Mouse (Mus musculus) E14TG2a.4 (cell line): ENCODE measurements around the gene Aldh4a1.

Experiments
- H3K27me3 ChIP-seq: 2 replicates; pipeline ENCODE4 v1.6.1; 2014; ENCODE audit warnings: low read length, control low read depth; ENCODE audit not compliant: insufficient read depth
- H3K36me3 ChIP-seq: 2 replicates; pipeline ENCODE4 v1.6.1; 2014; ENCODE audit warnings: low read length, control low read depth; ENCODE audit not compliant: insufficient read depth
- H3K4me1 ChIP-seq: replicated peaks from 2 replicates; pipeline ENCODE4 v1.6.1; 2014; ENCODE audit warnings: low read depth, low read length, control low read depth
- H3K4me3 ChIP-seq: replicated peaks from 2 replicates; pipeline ENCODE4 v1.5.1; 2014; ENCODE audit warnings: mild to moderate bottlenecking, low read length
- H3K9me3 ChIP-seq: 2 replicates; pipeline ENCODE4 v1.6.1; 2014; ENCODE audit warnings: low read length, control low read depth
- CTCF ChIP-seq: conservative IDR thresholded peaks from 2 replicates; pipeline ENCODE4 v1.5.1; 2014; ENCODE audit warnings: low read length
- NANOG ChIP-seq: IDR thresholded peaks from 2 replicates; pipeline ENCODE4 v1.6.1; 2014; ENCODE audit warnings: borderline replicate concordance, low read length, mixed read lengths
- POU5F1 ChIP-seq: IDR thresholded peaks from 2 replicates; pipeline ENCODE4 v1.6.1; 2014; ENCODE audit warnings: low read length, borderline replicate concordance

Gene Aldh4a1

DNA sequence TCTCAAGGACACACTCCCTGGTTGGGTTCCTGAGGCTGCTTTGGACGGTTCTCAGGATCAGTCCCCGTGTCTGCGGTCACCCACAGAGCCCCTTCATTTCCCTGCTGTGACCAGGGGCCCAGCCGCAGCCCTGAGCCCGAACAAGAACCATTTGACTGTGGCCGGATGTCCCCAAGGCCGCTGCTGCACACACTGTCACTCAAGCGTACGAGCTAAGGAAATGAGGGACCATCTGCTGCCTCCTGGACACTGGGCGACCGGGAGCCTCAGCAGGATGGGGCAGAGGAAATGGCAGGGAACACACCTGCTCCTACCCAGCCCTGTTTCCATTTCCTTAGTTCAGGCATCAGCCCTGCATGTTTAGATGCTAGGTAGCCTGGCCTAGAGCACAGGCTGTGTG, 28.2 kb downstream of the Aldh4a1 start:
- Histone ChIP-seq H3K36me3 (peaks cover 40% of the 10 kb centered on the region), H3K4me3 (no peak overlapping the region), H3K9me3 (no peaks in the 10 kb centered on the region), H3K4me1 (0 out of 2 replicates have a peak, but pooled peaks cover 8% of the 10 kb centered on the region), H3K27me3 (no peaks in the 10 kb centered on the region; the same call in 1 of the 2 replicates)
- TF ChIP-seq NANOG = no peak
- no peak for TF ChIP-seq POU5F1
- no peak for TF ChIP-seq CTCF

DNA sequence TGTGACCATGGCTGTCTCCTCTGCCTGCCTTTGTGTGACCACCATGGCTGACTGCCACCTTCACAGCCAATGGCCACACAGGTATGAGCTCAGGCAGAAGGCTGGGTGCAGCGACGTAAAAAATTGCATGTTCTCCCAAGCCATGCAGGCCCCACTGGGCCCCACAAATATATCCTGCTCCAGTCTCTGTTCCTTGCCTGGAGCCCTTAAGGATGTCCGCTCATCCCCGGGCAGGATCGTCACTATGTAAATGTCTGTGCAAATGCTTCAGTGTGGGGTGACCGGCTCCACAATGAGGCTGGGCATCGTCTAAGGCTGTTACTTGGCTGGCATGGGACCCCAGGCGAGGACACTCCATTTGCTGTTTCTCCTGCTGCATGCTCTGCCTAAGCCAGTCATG, 30.6 kb downstream of the Aldh4a1 start, which contains the start of gene Tas1r2:
TSS of gene Tas1r2 (plus strand) at position 301 of the 400 bp plus-strand sequence.
- H3K36me3 ChIP-seq = peaks cover 23% of the 10 kb centered on the region
- 0 out of 2 replicates have a peak, but pooled peaks cover 8% of the 10 kb centered on the region for H3K4me1 ChIP-seq
- H3K9me3 ChIP-seq = peaks cover under 1% of the 10 kb centered on the region; the same call in 1 of the 2 replicates
- no peaks in the 10 kb centered on the region; the same call in 1 of the 2 replicates for H3K27me3 ChIP-seq
- H3K4me3 ChIP-seq = no peak within 1 kb of the TSS
- no peak for TF ChIP-seq POU5F1
- no peak for TF ChIP-seq NANOG
- TF ChIP-seq CTCF = no peak

DNA sequence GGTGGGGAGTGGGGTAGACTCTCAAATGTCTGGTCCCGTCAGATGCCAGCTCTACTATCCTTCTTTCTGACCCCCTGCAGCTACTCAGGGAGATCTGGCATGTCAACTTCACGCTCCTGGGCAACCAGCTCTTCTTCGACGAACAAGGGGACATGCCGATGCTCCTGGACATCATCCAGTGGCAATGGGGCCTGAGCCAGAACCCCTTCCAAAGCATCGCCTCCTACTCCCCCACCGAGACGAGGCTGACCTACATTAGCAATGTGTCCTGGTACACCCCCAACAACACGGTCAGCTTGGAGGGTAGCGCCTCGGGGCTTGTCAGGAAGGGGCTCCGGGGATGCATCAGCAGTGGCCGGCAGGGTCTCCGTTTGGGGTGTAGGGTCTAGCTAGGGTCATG, 39.2 kb downstream of the Aldh4a1 start:
- no peak overlapping the region for H3K4me3 ChIP-seq
- peaks cover 7% of the 10 kb centered on the region; the same call in 1 of the 2 replicates for H3K4me1 ChIP-seq
- H3K9me3 ChIP-seq = peaks cover 9% of the 10 kb centered on the region
- no peaks in the 10 kb centered on the region for H3K36me3 ChIP-seq
- peaks cover 16% of the 10 kb centered on the region for H3K27me3 ChIP-seq
- TF ChIP-seq CTCF = no peak
- no peak for TF ChIP-seq POU5F1
- no peak for TF ChIP-seq NANOG

DNA sequence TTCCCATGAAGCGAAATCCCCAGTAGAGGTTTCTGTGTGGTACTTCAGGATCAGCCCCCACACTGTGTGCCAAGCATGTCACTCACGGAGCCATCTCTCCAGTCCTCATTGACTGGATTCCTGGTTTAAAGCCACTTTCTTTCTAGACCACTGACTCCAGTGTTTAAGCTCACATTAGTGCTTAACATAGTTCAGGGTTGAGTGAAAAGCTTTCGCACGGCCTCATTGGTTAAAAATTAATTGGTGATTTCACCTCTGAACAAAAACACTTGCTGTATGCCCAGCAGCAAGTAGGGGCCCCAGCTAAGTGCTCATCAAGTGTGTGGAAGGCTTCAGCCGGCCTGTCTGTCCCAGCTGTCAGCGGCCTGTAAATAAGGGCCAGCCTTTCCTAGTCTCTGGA, 45.0 kb downstream of the Aldh4a1 start:
- H3K9me3 ChIP-seq = 0 out of 2 replicates have a peak, but pooled peaks cover 3% of the 10 kb centered on the region
- no peak overlapping the region for H3K4me3 ChIP-seq
- H3K27me3 ChIP-seq = peaks cover 11% of the 10 kb centered on the region; the same call in 1 of the 2 replicates
- no peaks in the 10 kb centered on the region for H3K36me3 ChIP-seq
- TF ChIP-seq POU5F1 (no peak), CTCF (no peak), NANOG (no peak)
- peaks cover 16% of the 10 kb centered on the region for H3K4me1 ChIP-seq

DNA sequence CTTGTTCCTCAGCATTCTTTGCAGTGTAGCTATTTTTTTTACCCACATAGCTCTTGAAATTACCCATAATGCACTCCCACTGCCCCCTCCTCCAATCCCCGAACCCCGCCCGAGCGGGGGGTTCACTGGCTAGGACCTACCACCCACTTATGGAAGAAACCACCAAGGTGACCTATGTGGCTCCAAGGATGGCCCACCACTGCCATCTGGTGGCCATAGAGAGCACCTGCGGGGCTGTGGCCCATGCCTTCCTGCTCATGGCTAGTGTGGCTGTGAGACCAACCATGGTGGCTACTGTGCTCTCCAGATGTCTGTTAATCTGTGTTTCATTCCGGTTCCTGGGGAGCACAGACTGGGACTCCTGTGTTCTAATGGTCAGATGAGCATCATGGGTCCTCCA, 47.2 kb downstream of the Aldh4a1 start:
- no peak for TF ChIP-seq NANOG
- peak; percentile 98 for TF ChIP-seq CTCF
- no peaks in the 10 kb centered on the region for H3K36me3 ChIP-seq
- H3K4me1 ChIP-seq = peaks cover 16% of the 10 kb centered on the region
- H3K27me3 ChIP-seq = peaks cover 26% of the 10 kb centered on the region
- H3K9me3 ChIP-seq = 0 out of 2 replicates have a peak, but pooled peaks cover 3% of the 10 kb centered on the region
- no peak overlapping the region for H3K4me3 ChIP-seq

DNA sequence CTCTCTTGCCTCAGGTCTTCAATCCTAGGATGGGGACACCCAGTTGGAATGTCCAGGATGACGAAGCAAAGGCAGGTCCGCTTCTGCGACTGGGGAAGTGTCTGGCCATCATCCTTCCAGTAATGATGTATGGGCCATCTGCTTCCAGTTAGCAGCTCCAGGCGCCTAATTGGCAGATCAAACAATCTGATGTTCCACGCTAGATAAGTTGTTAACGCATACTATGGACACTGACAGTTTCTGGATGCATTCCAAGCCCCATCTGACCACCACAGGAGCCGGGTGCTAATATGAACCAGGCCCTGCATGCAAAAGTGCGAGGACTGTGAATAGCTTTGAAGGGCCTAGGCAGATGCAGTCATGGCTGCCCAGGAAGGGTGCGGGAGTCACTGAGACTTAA, 53.0 kb downstream of the Aldh4a1 start:
- H3K4me3 ChIP-seq = no peak overlapping the region
- H3K27me3 ChIP-seq = peaks cover 22% of the 10 kb centered on the region
- peaks cover 24% of the 10 kb centered on the region for H3K9me3 ChIP-seq
- no peaks in the 10 kb centered on the region for H3K36me3 ChIP-seq
- no peaks in the 10 kb centered on the region for H3K4me1 ChIP-seq
- no peak for TF ChIP-seq POU5F1
- TF ChIP-seq CTCF = no peak
- no peak for TF ChIP-seq NANOG

DNA sequence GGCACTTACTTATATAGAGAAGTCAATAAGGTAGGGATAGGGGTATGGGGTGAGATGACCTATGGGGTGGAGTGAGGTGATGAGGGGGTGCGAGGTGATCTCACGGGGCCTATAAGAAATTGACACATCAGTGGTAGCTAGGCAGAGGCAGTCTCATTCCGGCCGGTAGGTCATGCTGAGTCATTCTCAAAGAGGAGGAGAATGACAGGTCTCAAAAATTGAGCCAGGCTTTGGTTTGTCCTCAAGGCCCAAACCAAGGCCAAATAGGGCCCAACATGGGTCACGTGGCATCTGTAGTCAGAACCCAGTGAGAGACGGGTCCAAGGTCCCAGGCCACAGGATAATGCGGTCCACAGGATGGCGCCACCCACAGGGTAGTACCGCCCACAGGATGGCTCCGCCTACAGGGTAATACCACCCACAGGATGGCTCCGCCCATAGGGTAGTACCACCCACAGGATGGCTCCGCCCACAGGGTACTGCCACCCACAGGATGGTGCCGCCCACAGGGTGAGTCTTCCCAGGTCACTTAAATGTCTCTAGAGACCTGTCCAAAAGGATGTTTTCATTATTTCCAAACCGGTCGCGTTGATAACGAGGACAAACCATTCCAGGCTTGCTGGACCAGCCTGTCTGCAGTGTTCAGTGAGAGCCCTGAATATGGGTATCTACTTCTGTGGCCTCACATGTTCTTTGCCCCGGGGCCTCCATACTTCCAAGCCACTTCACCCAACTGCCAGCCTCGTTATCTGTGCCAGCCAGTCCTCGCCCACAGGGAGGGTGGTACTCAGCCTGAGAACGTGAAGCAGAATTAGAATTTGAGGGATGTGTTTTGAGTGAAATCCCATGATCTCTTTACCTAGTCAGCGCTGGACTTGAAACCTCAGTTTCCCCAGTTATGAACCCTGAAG, 61.3 kb downstream of the Aldh4a1 start:
- H3K36me3 ChIP-seq = no peaks in the 10 kb centered on the region
- no peak overlapping the region for H3K4me3 ChIP-seq
- peaks cover 21% of the 10 kb centered on the region for H3K9me3 ChIP-seq
- no peaks in the 10 kb centered on the region for H3K27me3 ChIP-seq
- TF ChIP-seq POU5F1 = no peak
- TF ChIP-seq NANOG = no peak
- 0 out of 2 replicates have a peak, but pooled peaks have one; percentile 10 for TF ChIP-seq CTCF
- H3K4me1 ChIP-seq = peaks cover 35% of the 10 kb centered on the region

DNA sequence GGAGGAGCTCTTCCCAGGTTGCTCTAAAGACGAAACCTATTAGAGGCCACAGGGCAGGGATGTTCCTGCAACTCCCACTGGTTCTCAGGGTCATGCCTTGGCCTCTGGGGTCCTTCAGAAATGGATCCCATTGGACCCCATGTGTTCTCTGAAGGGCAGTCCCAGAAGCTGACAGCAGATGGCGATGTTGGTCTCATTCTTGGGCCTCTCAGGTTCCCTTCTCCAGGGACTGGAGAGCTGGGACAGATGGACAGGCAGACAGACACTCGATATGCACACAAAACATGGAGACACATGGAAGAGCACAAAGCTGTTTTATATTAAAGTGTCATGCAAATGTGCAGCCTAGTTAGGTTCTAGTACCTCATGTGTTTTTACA, 62.0 kb downstream of the Aldh4a1 start:
- Histone ChIP-seq H3K36me3 (no peaks in the 10 kb centered on the region), H3K4me1 (peaks cover 37% of the 10 kb centered on the region), H3K27me3 (no peaks in the 10 kb centered on the region), H3K9me3 (peaks cover 16% of the 10 kb centered on the region), H3K4me3 (no peak overlapping the region)
- TF ChIP-seq CTCF (peak; percentile 84), POU5F1 (no peak), NANOG (no peak)
